Mouse (Mus musculus): ENCODE measurements around the gene Hyal3.

DNA sequence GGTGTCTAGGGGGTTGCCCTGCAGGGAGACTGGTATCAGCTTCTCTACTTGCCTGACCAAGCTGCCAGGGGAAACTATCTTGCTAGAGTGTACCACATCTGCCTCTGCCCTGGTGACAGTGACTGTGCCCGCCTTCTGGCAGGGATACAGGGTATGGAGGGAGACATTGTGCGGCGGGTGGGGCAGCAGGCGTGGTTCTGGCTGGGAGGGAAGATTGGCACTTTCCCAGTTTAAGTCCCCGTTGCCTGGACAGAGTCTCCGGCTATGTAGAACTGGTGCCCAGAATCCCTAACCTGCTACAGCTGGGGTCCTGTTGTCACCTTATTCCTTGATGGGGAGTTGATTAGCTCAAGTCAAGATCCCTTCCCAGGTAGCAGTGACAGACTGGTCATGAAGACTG lies 51.9 kb downstream of the Hyal3 start:
- TF ChIP-seq ZNF384 (IDR thresholded peaks at IDR 0.05; ENCODE audit: low read depth, low read length) (no peak), ZC3H11A (IDR thresholded peaks at IDR 0.05; ENCODE audit: borderline replicate concordance, low read depth, low read length) (no peak)

Measured in ES-E14 (cell line).